In the genomic region with DNA sequence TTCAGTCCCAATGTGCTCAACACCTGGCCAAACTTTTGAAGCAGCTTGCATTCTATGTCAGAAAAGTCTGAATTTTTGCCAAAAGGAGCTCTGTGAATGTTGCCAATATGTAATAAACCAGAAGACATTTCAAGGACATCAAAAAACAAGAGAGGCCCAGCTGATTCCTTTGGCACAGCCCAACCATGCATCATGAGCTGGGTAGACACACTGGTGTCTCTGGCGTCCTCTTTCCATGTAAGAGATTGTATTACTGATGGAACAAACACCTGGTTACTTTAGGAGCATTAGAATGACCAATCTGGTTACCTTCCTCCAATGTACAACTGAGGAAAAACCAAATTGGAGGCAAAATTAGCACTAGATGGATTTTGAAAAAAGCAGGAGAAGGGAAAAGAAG, we compare ENCODE assay signal across 10 mouse cellular contexts. TPM values are rescaled to one million over a fixed set of nuclear protein-coding genes. Genes with fewer than 3 reads are reported as not detected.
A peak's percentile ranks its signal among the peaks of the same experiment; 100 is the strongest.
DNase-seq lines count a peak whose midpoint lies in the region; ATAC-seq and TF ChIP-seq lines count a peak whose summit lies in the region.
"Had no signal": no experiment of that assay in that cellular context is flagged by ENCODE, and none has a peak within 500 bp of the region (broad histone marks: within the 10 kb centered on the region; RNA-seq: fewer than 3 reads in every experiment).

No protein-coding gene starts in this region.

- H3K9me3 ChIP-seq in forebrain, embryonic 11.5 days (ENCODE audit: control insufficient read depth, low read length), result no peaks in the 10 kb centered on the region
- H3K9me3 ChIP-seq in intestine, postnatal 0 days (ENCODE audit: control insufficient read depth), result no peaks in the 10 kb centered on the region

- ATAC-seq in forebrain, embryonic 11.5 days (replicated peaks; ENCODE audit: low FRiP score), result no peak
- ATAC-seq in intestine, postnatal 0 days, result no peak

- no peak for TF ChIP-seq POLR2A in myocyte (IDR thresholded peaks at IDR 0.05; ENCODE audit: insufficient read length, low read depth)

- DNase-seq in gastrocnemius, adult 2 months, result no peak
- no peak for DNase-seq in gastrocnemius, postnatal 36 days
- DNase-seq in forebrain, embryonic 11.5 days (ENCODE audit: low spot score), result no peak
- no peak for DNase-seq in adipocyte (ENCODE audit: low spot score)
- DNase-seq in cerebellum, adult 11 months, result no peak
- DNase-seq in urinary bladder, postnatal 10 days (ENCODE audit: low spot score), result no peak
- DNase-seq: gastrocnemius, postnatal 25 days; kidney, adult 9 months had no signal

- H3K4me2 ChIP-seq in forebrain, embryonic 11.5 days (ENCODE audit: low read depth, low read length, severe bottlenecking), result peak overlapping the region; percentile 12; the same call in 1 of the 2 replicates
- peak overlapping the region; percentile 6; the same call in 1 of the 2 replicates for H3K4me2 ChIP-seq in intestine, postnatal 0 days (replicated peaks; ENCODE audit: low read depth)
- H3K4me2 ChIP-seq in myocyte (ENCODE audit: low read depth), result peak overlapping the region; percentile 98

- WGBS in forebrain, embryonic 11.5 days, result 56% methylated on average over 1 of the region's 1 CpGs
- WGBS in intestine, postnatal 0 days, result 49% methylated on average over 1 of the region's 1 CpGs

- intact Hi-C loops in gastrocnemius, adult 2 months (cut with DNase I), result loop anchor here (10.0 kb wide), 1 partner anchor 468 kb away; no protein-coding TSS in a partner anchor
- intact Hi-C loops in gastrocnemius, postnatal 36 days (cut with DNase I), result no loop called here

- no peak for TF ChIP-seq CTCF in gastrocnemius, adult 2 months (IDR thresholded peaks at IDR 0.05)
- TF ChIP-seq CTCF in intestine, postnatal 0 days (IDR thresholded peaks at IDR 0.05; ENCODE audit: low read depth), result no peak

- peaks cover 98% of the 10 kb centered on the region for H3K79me2 ChIP-seq in myocyte (ENCODE audit: control insufficient read depth, insufficient read depth)

- no peaks in the 10 kb centered on the region for H3K36me3 ChIP-seq in forebrain, embryonic 11.5 days (ENCODE audit: control insufficient read depth, insufficient read depth, low read length)
- H3K36me3 ChIP-seq in intestine, postnatal 0 days (ENCODE audit: control insufficient read depth, insufficient read depth), result no peaks in the 10 kb centered on the region; the same call in 1 of the 2 replicates
- H3K36me3 ChIP-seq in myocyte (ENCODE audit: control insufficient read depth, insufficient read depth), result peaks cover 7% of the 10 kb centered on the region

- H3K4me1 ChIP-seq in forebrain, embryonic 11.5 days (replicated peaks; ENCODE audit: control insufficient read depth, insufficient read depth, low read length), result peaks cover 31% of the 10 kb centered on the region
- H3K4me1 ChIP-seq in intestine, postnatal 0 days (replicated peaks; ENCODE audit: control insufficient read depth, insufficient read depth, low read length), result peaks cover 44% of the 10 kb centered on the region

- H3K27me3 ChIP-seq in forebrain, embryonic 11.5 days (ENCODE audit: control insufficient read depth, insufficient read depth, low read length), result no peaks in the 10 kb centered on the region
- no peaks in the 10 kb centered on the region for H3K27me3 ChIP-seq in intestine, postnatal 0 days (replicated peaks; ENCODE audit: control insufficient read depth, insufficient read depth, low read length)
- no peaks in the 10 kb centered on the region for H3K27me3 ChIP-seq in myocyte (ENCODE audit: control insufficient read depth, insufficient read depth, insufficient read length)

- peak overlapping the region; percentile 19; the same call in 1 of the 2 replicates for H3K4me3 ChIP-seq in gastrocnemius, adult 2 months
- no peak overlapping the region for H3K4me3 ChIP-seq in forebrain, embryonic 11.5 days (ENCODE audit: low read depth, low read length)
- no peak overlapping the region for H3K4me3 ChIP-seq in intestine, postnatal 0 days (ENCODE audit: low read depth, low read length)
- H3K4me3 ChIP-seq in myocyte, result no peak overlapping the region

- H3K27ac ChIP-seq in gastrocnemius, adult 2 months, result no peak overlapping the region
- H3K27ac ChIP-seq in forebrain, embryonic 11.5 days (ENCODE audit: low read depth, low read length), result no peak overlapping the region
- H3K27ac ChIP-seq in intestine, postnatal 0 days (ENCODE audit: low read depth, low read length), result no peak overlapping the region; the same call in 1 of the 2 replicates

- H3ac ChIP-seq in myocyte (ENCODE audit: control insufficient read depth, insufficient read length), result no peak overlapping the region

- no peak overlapping the region for H3K9ac ChIP-seq in forebrain, embryonic 11.5 days (ENCODE audit: low read length)
- no peak overlapping the region for H3K9ac ChIP-seq in intestine, postnatal 0 days (ENCODE audit: low read depth, low read length)

TF ChIP-seq in myocyte, 11 proteins besides CTCF, POLR2A, EP300 and RAD21:
- TF ChIP-seq REST (IDR thresholded peaks at IDR 0.05; ENCODE audit: insufficient read depth, insufficient read length), result no peak
- TF ChIP-seq MYOD1 (IDR thresholded peaks at IDR 0.05; ENCODE audit: control insufficient read depth in 1 of 3, insufficient read length in 2 of 3, low read depth in 2 of 3), result no peak
- no peak for TF ChIP-seq E2F4 (IDR thresholded peaks at IDR 0.05; ENCODE audit: insufficient read depth)
- no peak for TF ChIP-seq POLR2AphosphoS2 (IDR thresholded peaks at IDR 0.05; ENCODE audit: insufficient read length, low read depth)
- no peak for TF ChIP-seq TCF12 (IDR thresholded peaks at IDR 0.05; ENCODE audit: insufficient read depth, poor library complexity, severe bottlenecking)
- no peak for TF ChIP-seq CEBPB (IDR thresholded peaks at IDR 0.05; ENCODE audit: insufficient read depth, poor library complexity, severe bottlenecking)
- no peak for TF ChIP-seq USF1 (IDR thresholded peaks at IDR 0.05; ENCODE audit: low read depth)
- TF ChIP-seq TCF3 (IDR thresholded peaks at IDR 0.05; ENCODE audit: insufficient read length, low read depth), result no peak
- no peak for TF ChIP-seq MYOG (IDR thresholded peaks at IDR 0.05; ENCODE audit: control insufficient read depth in 1 of 3, insufficient read depth in 1 of 3, insufficient read length in 2 of 3, low read depth in 2 of 3)
- no peak for TF ChIP-seq MAX (IDR thresholded peaks at IDR 0.05; ENCODE audit: low read depth)
- no peak for TF ChIP-seq SRF (IDR thresholded peaks at IDR 0.05; ENCODE audit: control insufficient read depth, insufficient read length, low read depth)

RNA-seq across cellular contexts. Expression of a gene that starts 6.5 kb away (rescaled TPM):
- total RNA-seq in gastrocnemius, adult 2 months (2021), result 1 to 10 TPM; 5.3 to 6.4 TPM
- 1 to 10 TPM; 6.5 to 9.0 TPM for total RNA-seq in gastrocnemius, postnatal 36 days (2021)
- 160 and 163 TPM in 2 replicates for polyA plus RNA-seq in forebrain, embryonic 11.5 days (2014; fragmentation: Nextera tagmentation; extraction: Ambion mirVana)
- polyA plus RNA-seq in intestine, postnatal 0 days (2015; fragmentation: Nextera tagmentation; extraction: Ambion mirVana), result 16.5 and 18.1 TPM in 2 replicates
- polyA plus RNA-seq in myocyte (2012; fragmentation: generic; extraction: Trizol), result 10.3 TPM

Comparison
In these comparisons a context has a peak if more than half of its experiments do, and no peak if none do; other contexts are left out.
1. H3K4me2 ChIP-seq: peak in every context shown above with its lines; median percentile 98 in myocyte; 12 in forebrain, embryonic 11.5 days; 6 in intestine, postnatal 0 days.